Mouse (Mus musculus) bone marrow macrophage, adult 2 months (primary cell): ENCODE data around the gene Slc7a8.

Experiments used
- CTCF ChIP-seq: IDR thresholded peaks from 2 replicates; pipeline ENCODE4 v1.5.1; 2012; ENCODE audit warnings: low read depth, mild to moderate bottlenecking, low read length, moderate library complexity
- POLR2A ChIP-seq: IDR thresholded peaks from 2 replicates; pipeline ENCODE4 v1.6.1; 2012; ENCODE audit warnings: mild to moderate bottlenecking, low read depth, low read length, borderline replicate concordance

DNA sequence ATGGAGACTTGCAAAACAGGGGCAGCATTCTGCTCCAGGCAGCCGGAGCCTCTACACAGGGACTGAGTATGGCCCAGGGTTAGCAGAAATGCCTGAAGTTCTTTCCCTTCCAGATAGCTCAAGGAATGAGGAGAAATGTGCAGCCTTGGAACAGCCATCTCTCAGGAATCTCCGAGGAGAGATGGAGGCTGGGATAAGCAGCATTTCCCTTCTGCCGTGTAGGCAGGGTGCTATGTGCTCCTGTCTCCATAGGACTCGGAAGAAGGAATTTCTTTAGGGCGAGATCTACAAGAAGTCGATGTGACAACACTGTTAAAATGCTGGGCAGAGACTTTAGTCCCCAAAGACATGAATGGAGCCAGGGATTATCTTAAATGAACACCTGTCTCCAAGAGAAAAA is 28.8 kb downstream of the Slc7a8 start:
- TF ChIP-seq CTCF: no peak
- no peak for TF ChIP-seq POLR2A
